Mouse (Mus musculus) spleen, adult 2 months (tissue): ENCODE measurements at regions not wholly inside any gene's neighbourhood (a gene's known extent, or its start where the extent isn't known, plus 50 kb on each side); places are given as distances from the start of the nearest gene placed in this dataset.

Source experiments
- CTCF ChIP-seq: fragments of 200-500 bp; IDR thresholded peaks from 2 replicates; pipeline ENCODE4 v1.5.1; 2011; ENCODE audit warnings: mild to moderate bottlenecking, inconsistent platforms; ENCODE audit not compliant: insufficient read depth, insufficient read length, insufficient replicate concordance; ENCODE audit errors: extremely low read depth
- POLR2A ChIP-seq: fragments of 200-500 bp; IDR thresholded peaks from 2 replicates; pipeline ENCODE4 v1.6.1; 2011; ENCODE audit warnings: low read depth, low read length, inconsistent platforms

DNA sequence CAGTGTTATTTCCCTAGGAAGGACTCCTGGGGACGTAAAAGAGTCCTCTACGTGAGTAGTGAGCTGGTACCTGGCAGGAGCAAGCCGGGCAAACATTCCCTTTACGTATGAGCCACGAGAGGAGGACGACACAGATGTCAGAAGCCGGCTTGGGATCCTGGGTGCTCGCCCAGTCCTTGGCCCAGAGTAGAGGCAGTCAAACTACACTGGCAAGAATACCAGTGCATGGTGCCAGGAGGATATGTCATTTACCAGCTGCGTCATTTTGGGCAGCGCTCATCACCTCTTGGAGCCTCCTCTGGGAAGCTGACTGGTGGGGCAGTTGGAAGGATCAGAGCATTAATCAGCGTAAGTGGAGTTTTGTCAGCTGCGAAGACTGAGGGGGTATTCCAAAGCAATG, 343.0 kb upstream of the Klf4 start:
- TF ChIP-seq POLR2A, result no peak
- no peak for TF ChIP-seq CTCF
